Mouse (Mus musculus): Measurements from ENCODE around the gene Shc3. TPM values are rescaled to one million over a fixed set of nuclear protein-coding genes. Genes with fewer than 3 reads are reported as not detected.

The Shc3 gene
- polyA plus RNA-seq, 1 experiment from 2014 or later: 0.12 TPM

- WGBS: 55% methylated on average over 6 of the region's 6 CpGs
- Histone ChIP-seq H3K4me1 (ENCODE audit: control insufficient read depth, insufficient read depth, low read length) (0 out of 2 replicates have a peak, but pooled peaks cover 13% of the 10 kb centered on the region), H3K9me3 (ENCODE audit: control insufficient read depth, low read length) (no peaks in the 10 kb centered on the region; the same call in 1 of the 2 replicates), H3K4me3 (ENCODE audit: low read length) (peak overlapping the region; percentile 53), H3K27ac (ENCODE audit: low read depth, low read length) (peak overlapping the region; percentile 38), H3K9ac (ENCODE audit: low read depth, low read length) (peak overlapping the region; percentile 42; the same call in 1 of the 2 replicates), H3K4me2 (replicated peaks; ENCODE audit: low read depth, low read length) (peak overlapping the region; percentile 66), H3K36me3 (ENCODE audit: control insufficient read depth, insufficient read depth, low read length) (peaks cover 6% of the 10 kb centered on the region; the same call in 1 of the 2 replicates), H3K27me3 (ENCODE audit: control insufficient read depth, insufficient read depth, low read length) (peaks cover 8% of the 10 kb centered on the region; the same call in 1 of the 2 replicates)
- no peak for ATAC-seq (ENCODE audit: low FRiP score, low TSS enrichment)
These were observed 159.2 kb downstream of the Shc3 start for GRCm38 (mm10) chr13:51409936-51410481.

- 0 out of 2 replicates have a peak, but pooled peaks cover 13% of the 10 kb centered on the region for H3K4me1 ChIP-seq (ENCODE audit: control insufficient read depth, insufficient read depth, low read length)
- under 1% methylated on average over 33 of the region's 33 CpGs for WGBS
- peaks cover 8% of the 10 kb centered on the region; the same call in 1 of the 2 replicates for H3K27me3 ChIP-seq (ENCODE audit: control insufficient read depth, insufficient read depth, low read length)
- H3K4me3 ChIP-seq (ENCODE audit: low read length): peak within 1 kb of the TSS; percentile 53
- peak within 1 kb of the TSS; percentile 20 for H3K27ac ChIP-seq (ENCODE audit: low read depth, low read length)
- ATAC-seq (ENCODE audit: low FRiP score, low TSS enrichment): peak; percentile 85
- H3K9me3 ChIP-seq (ENCODE audit: control insufficient read depth, low read length): no peaks in the 10 kb centered on the region
- H3K4me2 ChIP-seq (replicated peaks; ENCODE audit: low read depth, low read length): peak within 1 kb of the TSS; percentile 66
- peak within 1 kb of the TSS; percentile 66 for H3K9ac ChIP-seq (ENCODE audit: low read depth, low read length)
- H3K36me3 ChIP-seq (ENCODE audit: control insufficient read depth, insufficient read depth, low read length): no peaks in the 10 kb centered on the region
These were observed 160.7 kb downstream of the Shc3 start, which contains the start of gene S1pr3 for GRCm38 (mm10) chr13:51408519-51409001. TSS of gene S1pr3 (plus strand) at chr13:51408639.

GRCm38 (mm10) chr13:51407541-51408217, 161.5 kb downstream of the Shc3 start:
- Histone ChIP-seq H3K36me3 (ENCODE audit: control insufficient read depth, insufficient read depth, low read length) (no peaks in the 10 kb centered on the region), H3K9ac (ENCODE audit: low read depth, low read length) (peak overlapping the region; percentile 66; the same call in 1 of the 2 replicates), H3K9me3 (ENCODE audit: control insufficient read depth, low read length) (no peaks in the 10 kb centered on the region), H3K4me1 (ENCODE audit: control insufficient read depth, insufficient read depth, low read length) (0 out of 2 replicates have a peak, but pooled peaks cover 9% of the 10 kb centered on the region), H3K4me2 (replicated peaks; ENCODE audit: low read depth, low read length) (peak overlapping the region; percentile 66), H3K4me3 (ENCODE audit: low read length) (peak overlapping the region; percentile 53), H3K27me3 (ENCODE audit: control insufficient read depth, insufficient read depth, low read length) (peaks cover 8% of the 10 kb centered on the region; the same call in 1 of the 2 replicates), H3K27ac (ENCODE audit: low read depth, low read length) (peak overlapping the region; percentile 20)
- peak; percentile 5; the same call in 1 of the 2 replicates for ATAC-seq (ENCODE audit: low FRiP score, low TSS enrichment)
- 22% methylated on average over 13 of the region's 13 CpGs for WGBS

- H3K4me1 ChIP-seq (ENCODE audit: control insufficient read depth, insufficient read depth, low read length): peaks cover 10% of the 10 kb centered on the region
- H3K4me3 ChIP-seq (ENCODE audit: low read length): no peak overlapping the region
- no peaks in the 10 kb centered on the region for H3K36me3 ChIP-seq (ENCODE audit: control insufficient read depth, insufficient read depth, low read length)
- H3K27me3 ChIP-seq (ENCODE audit: control insufficient read depth, insufficient read depth, low read length): peaks cover 4% of the 10 kb centered on the region; the same call in 1 of the 2 replicates
- 94% methylated on average over 13 of the region's 13 CpGs for WGBS
- no peaks in the 10 kb centered on the region for H3K9me3 ChIP-seq (ENCODE audit: control insufficient read depth, low read length)
- H3K27ac ChIP-seq (ENCODE audit: low read depth, low read length): no peak overlapping the region
- no peak overlapping the region for H3K4me2 ChIP-seq (replicated peaks; ENCODE audit: low read depth, low read length)
- no peak for ATAC-seq (ENCODE audit: low FRiP score, low TSS enrichment)
- no peak overlapping the region for H3K9ac ChIP-seq (ENCODE audit: low read depth, low read length)
These were observed 163.4 kb downstream of the Shc3 start for GRCm38 (mm10) chr13:51405731-51406320.

- Histone ChIP-seq H3K4me3 (ENCODE audit: low read length) (no peak overlapping the region), H3K27me3 (ENCODE audit: control insufficient read depth, insufficient read depth, low read length) (peaks cover 4% of the 10 kb centered on the region; the same call in 1 of the 2 replicates), H3K9me3 (ENCODE audit: control insufficient read depth, low read length) (no peaks in the 10 kb centered on the region), H3K36me3 (ENCODE audit: control insufficient read depth, insufficient read depth, low read length) (no peaks in the 10 kb centered on the region), H3K9ac (ENCODE audit: low read depth, low read length) (no peak overlapping the region), H3K4me1 (ENCODE audit: control insufficient read depth, insufficient read depth, low read length) (peaks cover 10% of the 10 kb centered on the region), H3K27ac (ENCODE audit: low read depth, low read length) (no peak overlapping the region; the same call in 1 of the 2 replicates), H3K4me2 (replicated peaks; ENCODE audit: low read depth, low read length) (no peak overlapping the region)
- ATAC-seq (ENCODE audit: low FRiP score, low TSS enrichment): no peak
- WGBS: 90% methylated on average over 4 of the region's 4 CpGs
These were observed 164.7 kb downstream of the Shc3 start for GRCm38 (mm10) chr13:51404566-51404965.

GRCm38 (mm10) chr13:51400736-51401501, 168.3 kb downstream of the Shc3 start:
- H3K27me3 ChIP-seq (ENCODE audit: control insufficient read depth, insufficient read depth, low read length): no peaks in the 10 kb centered on the region
- peak overlapping the region; percentile 40 for H3K9ac ChIP-seq (ENCODE audit: low read depth, low read length)
- 1% methylated on average over 20 of the region's 20 CpGs for WGBS
- H3K27ac ChIP-seq (ENCODE audit: low read depth, low read length): peak overlapping the region; percentile 30; the same call in 1 of the 2 replicates
- peak; percentile 77 for ATAC-seq (ENCODE audit: low FRiP score, low TSS enrichment)
- H3K4me1 ChIP-seq (ENCODE audit: control insufficient read depth, insufficient read depth, low read length): peaks cover 5% of the 10 kb centered on the region
- no peaks in the 10 kb centered on the region for H3K36me3 ChIP-seq (ENCODE audit: control insufficient read depth, insufficient read depth, low read length)
- H3K4me2 ChIP-seq (replicated peaks; ENCODE audit: low read depth, low read length): peak overlapping the region; percentile 79
- peak overlapping the region; percentile 38 for H3K4me3 ChIP-seq (ENCODE audit: low read length)
- no peaks in the 10 kb centered on the region for H3K9me3 ChIP-seq (ENCODE audit: control insufficient read depth, low read length)

- Histone ChIP-seq H3K36me3 (ENCODE audit: control insufficient read depth, insufficient read depth, low read length) (no peaks in the 10 kb centered on the region), H3K4me1 (ENCODE audit: control insufficient read depth, insufficient read depth, low read length) (peaks cover 5% of the 10 kb centered on the region), H3K27ac (ENCODE audit: low read depth, low read length) (peak overlapping the region; percentile 30; the same call in 1 of the 2 replicates), H3K27me3 (ENCODE audit: control insufficient read depth, insufficient read depth, low read length) (no peaks in the 10 kb centered on the region), H3K4me2 (replicated peaks; ENCODE audit: low read depth, low read length) (peak overlapping the region; percentile 79), H3K4me3 (ENCODE audit: low read length) (peak overlapping the region; percentile 38), H3K9me3 (ENCODE audit: control insufficient read depth, low read length) (peaks cover 1% of the 10 kb centered on the region; the same call in 1 of the 2 replicates), H3K9ac (ENCODE audit: low read depth, low read length) (peak overlapping the region; percentile 40)
- 5% methylated on average over 14 of the region's 14 CpGs for WGBS
- peak; percentile 60; the same call in 1 of the 2 replicates for ATAC-seq (ENCODE audit: low FRiP score, low TSS enrichment)
These were observed 169.0 kb downstream of the Shc3 start for GRCm38 (mm10) chr13:51400186-51400719.

- H3K27me3 ChIP-seq (ENCODE audit: control insufficient read depth, insufficient read depth, low read length): no peaks in the 10 kb centered on the region
- no peak overlapping the region for H3K9ac ChIP-seq (ENCODE audit: low read depth, low read length)
- no peak for ATAC-seq (ENCODE audit: low FRiP score, low TSS enrichment)
- no peaks in the 10 kb centered on the region for H3K36me3 ChIP-seq (ENCODE audit: control insufficient read depth, insufficient read depth, low read length)
- peaks cover 7% of the 10 kb centered on the region; the same call in 1 of the 2 replicates for H3K9me3 ChIP-seq (ENCODE audit: control insufficient read depth, low read length)
- 92% methylated on average over 3 of the region's 3 CpGs for WGBS
- no peak overlapping the region for H3K4me3 ChIP-seq (ENCODE audit: low read length)
- H3K4me2 ChIP-seq (replicated peaks; ENCODE audit: low read depth, low read length): no peak overlapping the region
- H3K4me1 ChIP-seq (ENCODE audit: control insufficient read depth, insufficient read depth, low read length): peaks cover 5% of the 10 kb centered on the region
- no peak overlapping the region for H3K27ac ChIP-seq (ENCODE audit: low read depth, low read length)
These were observed 169.7 kb downstream of the Shc3 start for GRCm38 (mm10) chr13:51399562-51399961.
